Comparison of ENCODE assay signal across 14 mouse cellular contexts in the genomic region with DNA sequence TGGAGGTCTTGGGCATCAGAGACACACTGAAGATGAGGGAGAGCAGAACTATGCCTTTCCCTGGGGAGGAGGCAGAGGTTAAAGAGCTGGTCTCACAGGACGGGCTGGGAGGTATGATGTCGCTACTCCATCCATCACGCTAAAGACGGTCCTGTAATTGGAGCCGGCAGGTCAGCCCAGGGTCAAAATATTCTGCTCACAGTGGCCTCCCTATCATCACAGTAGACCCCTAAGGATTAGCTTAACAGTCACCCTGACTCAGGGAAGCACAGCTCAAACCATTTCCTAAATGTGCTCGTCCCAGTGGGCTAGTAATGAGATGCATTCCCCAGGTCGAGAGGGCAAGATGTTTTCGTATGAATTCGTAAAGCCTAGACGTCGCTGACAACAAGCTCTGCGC. TPM values are rescaled to one million over a fixed set of nuclear protein-coding genes. Genes with fewer than 3 reads are reported as not detected.
DNase-seq lines count a peak whose midpoint lies in the region; ATAC-seq lines count a peak whose summit lies in the region.
"Had no signal": no experiment of that assay in that cellular context is flagged by ENCODE, and none has a peak within 500 bp of the region (broad histone marks: within the 10 kb centered on the region; RNA-seq: fewer than 3 reads in every experiment).

No protein-coding gene starts in this region.

- no peak for DNase-seq in heart, postnatal 14 days
- peak; percentile 31 for DNase-seq in embryo, embryonic 11.5 days (ENCODE audit: low read depth, low spot score)
- peak; percentile 23 for DNase-seq in limb, embryonic 11.5 days (ENCODE audit: low spot score)
- DNase-seq in urinary bladder, adult 2 months (ENCODE audit: low spot score) = no peak
- no peak for DNase-seq in gastrocnemius, postnatal 25 days
- DNase-seq: cerebellum, adult 11-12 months; kidney, adult 8-10 months had no signal

- no peak overlapping the region for H3K27ac ChIP-seq in heart, embryonic 16.5 days (ENCODE audit: low read length)
- no peak overlapping the region for H3K27ac ChIP-seq in limb, embryonic 11.5 days (replicated peaks; ENCODE audit: low read depth, low read length)
- H3K27ac ChIP-seq: embryonic facial prominence, embryonic 13.5 days; hindbrain, embryonic 14.5 days; stomach, postnatal 0 days had no signal

- no peak overlapping the region for H3K4me3 ChIP-seq in heart, embryonic 16.5 days (ENCODE audit: low read length)
- peak overlapping the region; percentile 19 for H3K4me3 ChIP-seq in megakaryocyte, embryonic 14.5 days (replicated peaks)
- no peak overlapping the region for H3K4me3 ChIP-seq in limb, embryonic 11.5 days (ENCODE audit: low read depth, low read length)
- H3K4me3 ChIP-seq: embryonic facial prominence, embryonic 13.5 days; myocyte had no signal

- no peaks in the 10 kb centered on the region for H3K36me3 ChIP-seq in heart, embryonic 16.5 days (ENCODE audit: control insufficient read depth, insufficient read depth)
- H3K36me3 ChIP-seq in megakaryocyte, embryonic 14.5 days (replicated peaks; ENCODE audit: low read length) = no peaks in the 10 kb centered on the region
- H3K36me3 ChIP-seq in limb, embryonic 11.5 days (ENCODE audit: control insufficient read depth, insufficient read depth, low read length) = no peaks in the 10 kb centered on the region
- H3K36me3 ChIP-seq: embryonic facial prominence, embryonic 13.5 days had no signal

- intact Hi-C loops in heart, postnatal 14 days (cut with DNase I) = loop anchor here (2.0 kb wide), 1 partner anchor 27 kb away; no protein-coding TSS in a partner anchor

- WGBS in heart, embryonic 16.5 days = 35% methylated on average over 12 of the region's 12 CpGs
- WGBS in limb, embryonic 11.5 days = 7% methylated on average over 12 of the region's 12 CpGs

- H3K9me3 ChIP-seq in heart, embryonic 16.5 days (replicated peaks; ENCODE audit: control insufficient read depth, low read length) = no peaks in the 10 kb centered on the region
- H3K9me3 ChIP-seq in megakaryocyte, embryonic 14.5 days = peaks cover 10% of the 10 kb centered on the region
- H3K9me3 ChIP-seq in limb, embryonic 11.5 days (ENCODE audit: control insufficient read depth, low read length) = no peaks in the 10 kb centered on the region
- H3K9me3 ChIP-seq: embryonic facial prominence, embryonic 13.5 days had no signal

- H3K27me3 ChIP-seq in heart, embryonic 16.5 days (ENCODE audit: control insufficient read depth, insufficient read depth, low read length) = no peaks in the 10 kb centered on the region
- peaks cover 2% of the 10 kb centered on the region for H3K27me3 ChIP-seq in megakaryocyte, embryonic 14.5 days (replicated peaks)
- no peaks in the 10 kb centered on the region for H3K27me3 ChIP-seq in limb, embryonic 11.5 days (ENCODE audit: control insufficient read depth, insufficient read depth, low read length)

- no peak overlapping the region for H3K9ac ChIP-seq in heart, embryonic 16.5 days (ENCODE audit: low read length)
- no peak overlapping the region for H3K9ac ChIP-seq in limb, embryonic 11.5 days (ENCODE audit: low read length)
- H3K9ac ChIP-seq: embryonic facial prominence, embryonic 13.5 days; hindbrain, embryonic 14.5 days had no signal

- H3K4me2 ChIP-seq in heart, embryonic 16.5 days (ENCODE audit: low read depth, low read length) = 0 out of 2 replicates have a peak overlapping the region, but pooled peaks have one; percentile 26
- H3K4me2 ChIP-seq in limb, embryonic 11.5 days (ENCODE audit: low read depth, severe bottlenecking) = no peak overlapping the region

- ATAC-seq in heart, embryonic 16.5 days (replicated peaks; ENCODE audit: extremely low read depth, insufficient read depth, low FRiP score) = no peak
- ATAC-seq in megakaryocyte, adult 5-6 weeks (ENCODE audit: poor library complexity, severe bottlenecking) = no peak
- peak; percentile 40; the same call in 1 of the 2 replicates for ATAC-seq in limb, embryonic 11.5 days (ENCODE audit: insufficient number of reproducible peaks, low FRiP score, low TSS enrichment, low read depth)

- peaks cover 8% of the 10 kb centered on the region for H3K4me1 ChIP-seq in heart, embryonic 16.5 days (ENCODE audit: control insufficient read depth, insufficient read depth, low read length)
- H3K4me1 ChIP-seq in megakaryocyte, embryonic 14.5 days = peaks cover 8% of the 10 kb centered on the region
- peaks cover 5% of the 10 kb centered on the region; the same call in 1 of the 2 replicates for H3K4me1 ChIP-seq in limb, embryonic 11.5 days (ENCODE audit: control insufficient read depth, insufficient read depth, low read length)

RNA-seq across cellular contexts. Expression of a gene that starts 53.7 kb away (rescaled TPM):
- polyA plus RNA-seq in heart, embryonic 16.5 days (2015; fragmentation: Nextera tagmentation; extraction: Ambion mirVana) = 4.9 TPM in 2 replicates
- 1 to 10 TPM; 6.5 to 6.7 TPM for total RNA-seq in heart, postnatal 14 days (2021)
- 6.0 TPM in 2 replicates for polyA plus RNA-seq in megakaryocyte, embryonic 14.5 days (2012; ENCODE audit: insufficient read depth, low replicate concordance)
- 14.9 and 16.4 TPM in 2 replicates for total RNA-seq in megakaryocyte, adult 5-6 weeks (2015)
- 19.9 and 22.4 TPM in 2 replicates for total RNA-seq in megakaryocyte, adult 5-6 weeks (2017)
- 6.9 and 7.5 TPM in 2 replicates for polyA plus RNA-seq in limb, embryonic 11.5 days (2014; fragmentation: Nextera tagmentation; extraction: Ambion mirVana)
- polyA plus RNA-seq in urinary bladder, adult 2 months (2012; rRNA removed) = 3.9 and 7.5 TPM in 2 replicates
- 1 to 10 TPM; 2.5 to 2.9 TPM for total RNA-seq in gastrocnemius, postnatal 25 days (2021)

Comparison
In these comparisons a context has a peak if more than half of its experiments do, and no peak if none do; other contexts are left out.
1. DNase-seq: peak in embryo, embryonic 11.5 days (single experiment) and limb, embryonic 11.5 days (single experiment); none in heart, postnatal 14 days (0 of 2), urinary bladder, adult 2 months (single experiment) and gastrocnemius, postnatal 25 days (single experiment).